Mouse (Mus musculus): ENCODE measurements at regions not wholly inside any gene's neighbourhood (a gene's known extent, or its start where the extent isn't known, plus 50 kb on each side); places are given as distances from the start of the nearest gene placed in this dataset.
A peak's percentile ranks its signal among the peaks of the same experiment; 100 is the strongest.
"Not testable (repeated sequence)": the region's sequence is repeated elsewhere in the genome, so short reads cannot be mapped to it uniquely, and the experiment has no call there.

DNA sequence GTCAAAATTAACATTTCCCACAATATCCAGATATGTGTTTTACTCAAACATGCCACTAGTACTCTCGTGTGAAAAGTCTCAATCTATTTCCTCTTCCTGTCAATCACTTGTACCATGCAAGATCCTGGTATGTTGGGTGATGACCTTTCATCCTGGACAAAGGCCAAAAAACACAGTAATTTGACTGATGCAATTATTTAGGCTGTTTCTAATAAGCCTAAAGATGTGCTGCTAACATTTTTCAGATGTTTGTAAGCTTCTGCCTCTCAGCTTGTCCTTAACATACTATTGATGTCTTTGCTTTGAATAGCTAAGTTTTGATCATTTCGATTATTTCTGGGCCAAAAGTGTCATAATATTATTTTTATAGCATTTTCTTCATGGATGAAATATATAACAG is 418.4 kb upstream of the Arrdc4 start:
- H3K9ac ChIP-seq, result no peak overlapping the region
- H3K4me3 ChIP-seq, result no peak overlapping the region
- 44% methylated on average over 2 of the region's 2 CpGs for WGBS
- ATAC-seq (ENCODE audit: low FRiP score), result no peak
- H3K4me2 ChIP-seq (replicated peaks), result no peak overlapping the region
- no peak overlapping the region for H3K27ac ChIP-seq
- H3K27me3 ChIP-seq, result no peaks in the 10 kb centered on the region
- no peaks in the 10 kb centered on the region for H3K9me3 ChIP-seq (replicated peaks)
- no peaks in the 10 kb centered on the region for H3K36me3 ChIP-seq
- no peaks in the 10 kb centered on the region for H3K4me1 ChIP-seq

DNA sequence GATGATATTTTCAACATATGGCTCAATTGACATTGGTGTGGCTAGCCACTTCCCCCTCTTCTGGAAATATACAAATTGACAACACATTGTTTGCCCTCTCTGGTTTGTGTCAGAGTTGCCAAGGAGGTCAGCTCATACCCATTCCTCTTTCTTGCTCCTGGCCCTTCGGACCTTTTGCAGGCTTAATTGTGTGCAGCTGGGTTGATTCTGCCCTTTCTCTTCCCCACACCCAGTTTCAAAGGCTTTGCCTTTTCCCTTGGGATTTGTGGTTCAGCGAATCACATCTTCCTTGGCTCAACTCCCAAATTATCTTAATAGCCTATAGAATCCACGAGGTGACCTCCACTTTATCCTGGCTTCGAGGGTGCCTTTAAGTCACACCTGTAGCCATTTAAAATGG is 412.9 kb upstream of the Arrdc4 start:
- H3K9me3 ChIP-seq (replicated peaks), result no peaks in the 10 kb centered on the region
- no peaks in the 10 kb centered on the region for H3K4me1 ChIP-seq
- H3K27ac ChIP-seq, result no peak overlapping the region
- no peak overlapping the region for H3K4me3 ChIP-seq
- WGBS, result 64% methylated on average over 4 of the region's 4 CpGs
- H3K9ac ChIP-seq, result no peak overlapping the region
- H3K4me2 ChIP-seq (replicated peaks), result no peak overlapping the region
- no peaks in the 10 kb centered on the region for H3K36me3 ChIP-seq
- no peaks in the 10 kb centered on the region for H3K27me3 ChIP-seq
- no peak for ATAC-seq (ENCODE audit: low FRiP score)

DNA sequence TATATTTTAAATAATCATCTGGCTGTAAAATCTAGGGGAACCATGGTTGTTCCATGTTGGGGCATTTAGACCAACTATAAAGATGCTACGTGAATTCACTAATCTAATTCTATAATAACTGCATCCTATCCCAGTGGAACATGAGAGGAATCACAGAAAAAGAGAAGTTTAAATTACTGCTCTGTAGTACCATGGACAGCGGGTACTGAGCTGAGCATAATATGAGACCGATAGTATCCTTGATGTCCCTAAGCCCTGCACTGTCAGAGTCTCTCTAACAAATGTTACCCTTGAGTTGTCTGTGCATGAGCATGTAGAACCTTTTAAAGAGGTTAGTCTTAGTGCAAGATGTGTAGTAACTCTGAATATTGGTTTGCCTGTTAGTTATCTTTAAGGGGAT is 393.3 kb upstream of the Arrdc4 start:
- Histone ChIP-seq H3K36me3 (no peaks in the 10 kb centered on the region), H3K9me3 (replicated peaks) (no peaks in the 10 kb centered on the region), H3K4me3 (no peak overlapping the region), H3K9ac (no peak overlapping the region), H3K27me3 (no peaks in the 10 kb centered on the region), H3K27ac (no peak overlapping the region), H3K4me2 (replicated peaks) (no peak overlapping the region), H3K4me1 (no peaks in the 10 kb centered on the region)
- WGBS, result 86% methylated on average over 3 of the region's 3 CpGs
- ATAC-seq (ENCODE audit: low FRiP score), result no peak

DNA sequence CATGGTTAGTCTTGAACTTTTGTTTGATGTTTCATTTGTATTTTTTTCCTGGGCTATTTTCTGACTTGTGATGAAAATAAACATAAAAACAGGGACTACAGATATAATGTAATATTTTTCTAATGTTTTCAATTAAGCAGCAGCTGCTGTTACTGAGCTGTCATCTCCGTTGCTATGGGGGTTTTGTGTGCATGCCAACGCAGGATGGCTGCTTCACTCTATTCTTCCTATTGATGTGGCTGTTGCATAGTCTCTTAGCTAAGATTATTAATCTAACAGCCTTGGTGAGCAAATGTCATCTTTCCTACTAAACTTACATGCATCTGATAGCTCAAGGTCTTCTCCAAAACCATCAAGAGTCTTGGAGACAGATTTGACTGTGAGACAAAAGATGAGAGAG is 384.4 kb upstream of the Arrdc4 start:
- no peak overlapping the region for H3K4me3 ChIP-seq
- no peaks in the 10 kb centered on the region for H3K36me3 ChIP-seq
- ATAC-seq (ENCODE audit: low FRiP score), result no peak
- H3K9ac ChIP-seq, result no peak overlapping the region
- H3K4me1 ChIP-seq, result no peaks in the 10 kb centered on the region
- no peak overlapping the region for H3K4me2 ChIP-seq (replicated peaks)
- no peaks in the 10 kb centered on the region for H3K27me3 ChIP-seq
- no peak overlapping the region for H3K27ac ChIP-seq
- H3K9me3 ChIP-seq (replicated peaks), result no peaks in the 10 kb centered on the region
- 84% methylated on average over 2 of the region's 2 CpGs for WGBS

- H3K27me3 ChIP-seq; H3K9ac ChIP-seq; H3K27ac ChIP-seq; H3K4me3 ChIP-seq; H3K9me3 ChIP-seq (replicated peaks); H3K36me3 ChIP-seq; H3K4me2 ChIP-seq (replicated peaks); H3K4me1 ChIP-seq; ATAC-seq (ENCODE audit: low FRiP score): not testable (repeated sequence)
- WGBS, result 79% methylated on average over 3 of the region's 4 CpGs
Measured at GRCm38 (mm10) chr7:69101770-69102169, 352.7 kb upstream of the Arrdc4 start.

GRCm38 (mm10) chr7:69097587-69098095 is 348.6 kb upstream of the Arrdc4 start:
- Histone ChIP-seq H3K9ac (no peak overlapping the region), H3K4me3 (no peak overlapping the region), H3K4me2 (replicated peaks) (no peak overlapping the region), H3K27ac (no peak overlapping the region), H3K27me3 (no peaks in the 10 kb centered on the region), H3K9me3 (replicated peaks) (no peaks in the 10 kb centered on the region), H3K4me1 (no peaks in the 10 kb centered on the region), H3K36me3 (no peaks in the 10 kb centered on the region)
- ATAC-seq (ENCODE audit: low FRiP score), result peak; percentile 67; the same call in 1 of the 2 replicates
- 53% methylated on average over 9 of the region's 9 CpGs for WGBS

- Histone ChIP-seq H3K9me3 (replicated peaks) (no peaks in the 10 kb centered on the region), H3K27ac (no peak overlapping the region), H3K4me2 (replicated peaks) (no peak overlapping the region), H3K36me3 (no peaks in the 10 kb centered on the region), H3K4me3 (no peak overlapping the region), H3K9ac (no peak overlapping the region), H3K27me3 (no peaks in the 10 kb centered on the region), H3K4me1 (no peaks in the 10 kb centered on the region)
- ATAC-seq (ENCODE audit: low FRiP score), result no peak
- WGBS, result 85% methylated on average over 7 of the region's 7 CpGs
Measured at GRCm38 (mm10) chr7:69074780-69075179, 325.7 kb upstream of the Arrdc4 start.

DNA sequence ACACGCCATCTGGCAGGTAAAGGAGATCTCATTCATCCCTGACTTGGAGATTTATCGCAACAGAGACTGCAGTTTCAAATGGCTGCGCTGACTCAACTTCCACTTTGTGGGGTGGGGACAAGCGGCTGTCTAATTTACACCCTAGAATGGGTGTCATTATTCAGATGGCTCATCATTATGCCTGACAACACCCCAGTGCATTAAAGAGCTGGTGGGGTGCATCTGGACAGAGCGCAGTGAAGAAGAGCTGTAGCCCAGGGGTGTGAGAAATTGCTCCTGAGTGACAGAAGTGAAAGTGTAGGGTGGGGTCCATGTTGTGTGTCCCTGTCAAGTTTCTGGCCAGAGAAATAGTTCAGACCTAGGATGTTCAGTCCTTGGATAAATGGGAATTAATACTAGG is 314.0 kb upstream of the Arrdc4 start:
- Histone ChIP-seq H3K27me3 (no peaks in the 10 kb centered on the region), H3K27ac (no peak overlapping the region), H3K4me1 (peaks cover 12% of the 10 kb centered on the region), H3K9me3 (replicated peaks) (no peaks in the 10 kb centered on the region), H3K4me2 (replicated peaks) (no peak overlapping the region), H3K9ac (no peak overlapping the region), H3K36me3 (no peaks in the 10 kb centered on the region), H3K4me3 (no peak overlapping the region)
- ATAC-seq (ENCODE audit: low FRiP score), result peak; percentile 57
- 77% methylated on average over 5 of the region's 5 CpGs for WGBS

GRCm38 (mm10) chr7:69062506-69062905 is 313.5 kb upstream of the Arrdc4 start:
- H3K4me1 ChIP-seq, result peaks cover 12% of the 10 kb centered on the region
- H3K27me3 ChIP-seq, result no peaks in the 10 kb centered on the region
- no peaks in the 10 kb centered on the region for H3K36me3 ChIP-seq
- no peak overlapping the region for H3K9ac ChIP-seq
- no peak overlapping the region for H3K4me2 ChIP-seq (replicated peaks)
- H3K9me3 ChIP-seq (replicated peaks), result no peaks in the 10 kb centered on the region
- ATAC-seq (ENCODE audit: low FRiP score), result peak; percentile 44
- 88% methylated on average over 7 of the region's 7 CpGs for WGBS
- H3K4me3 ChIP-seq, result no peak overlapping the region
- peak overlapping the region; percentile 23; the same call in 1 of the 2 replicates for H3K27ac ChIP-seq

- peak overlapping the region; percentile 23; the same call in 1 of the 2 replicates for H3K27ac ChIP-seq
- no peak overlapping the region for H3K9ac ChIP-seq
- H3K9me3 ChIP-seq (replicated peaks), result no peaks in the 10 kb centered on the region
- no peak overlapping the region for H3K4me2 ChIP-seq (replicated peaks)
- H3K36me3 ChIP-seq, result no peaks in the 10 kb centered on the region
- peaks cover 12% of the 10 kb centered on the region for H3K4me1 ChIP-seq
- no peak overlapping the region for H3K4me3 ChIP-seq
- H3K27me3 ChIP-seq, result no peaks in the 10 kb centered on the region
- WGBS, result 44% methylated on average over 8 of the region's 8 CpGs
- peak; percentile 91 for ATAC-seq (ENCODE audit: low FRiP score)
Measured at GRCm38 (mm10) chr7:69062094-69062493, 313.1 kb upstream of the Arrdc4 start.

DNA sequence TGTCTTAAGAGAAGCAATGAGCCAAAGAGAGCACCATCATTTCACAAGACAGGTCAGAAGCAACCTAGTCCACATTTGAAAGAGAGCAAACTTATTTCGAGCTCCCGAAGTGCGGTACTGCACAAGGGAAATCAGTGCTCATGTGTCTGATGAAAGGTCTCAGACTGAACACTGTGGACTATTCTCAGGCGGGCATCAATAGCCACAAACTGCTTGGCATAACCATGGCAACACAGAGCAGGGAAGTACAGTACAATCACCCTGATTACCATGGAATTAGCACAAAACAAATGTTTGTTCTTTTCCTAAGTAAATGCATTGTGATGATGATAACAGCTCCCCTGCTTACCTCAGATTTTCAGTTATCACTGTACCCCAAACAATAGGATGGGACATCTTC is 312.2 kb upstream of the Arrdc4 start:
- Histone ChIP-seq H3K27me3 (no peaks in the 10 kb centered on the region), H3K9me3 (replicated peaks) (no peaks in the 10 kb centered on the region), H3K4me3 (no peak overlapping the region), H3K4me1 (peaks cover 12% of the 10 kb centered on the region), H3K4me2 (replicated peaks) (no peak overlapping the region), H3K9ac (no peak overlapping the region), H3K36me3 (no peaks in the 10 kb centered on the region), H3K27ac (no peak overlapping the region)
- WGBS, result 72% methylated on average over 4 of the region's 4 CpGs
- ATAC-seq (ENCODE audit: low FRiP score), result peak; percentile 67

DNA sequence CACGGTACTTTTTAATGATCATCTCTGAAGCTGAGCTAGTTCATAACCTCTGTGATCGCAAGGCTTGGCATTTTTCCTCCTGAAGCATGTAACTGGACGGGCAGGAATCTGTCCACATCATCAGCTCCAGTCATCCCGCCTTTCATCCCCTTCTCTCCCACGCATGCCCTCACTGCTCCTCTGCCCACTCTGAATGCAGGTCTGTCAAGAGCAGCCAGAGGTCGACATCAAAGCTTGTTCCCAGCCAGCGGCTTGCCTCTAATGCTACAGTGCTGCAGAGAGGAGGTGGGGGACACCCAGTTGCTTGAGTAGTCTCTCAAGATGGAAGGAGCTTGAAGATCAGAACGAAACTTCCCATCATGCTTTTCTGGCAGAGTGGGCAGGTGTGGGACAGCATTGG is 267.5 kb upstream of the Arrdc4 start:
- Histone ChIP-seq H3K4me3 (no peak overlapping the region), H3K4me1 (no peaks in the 10 kb centered on the region), H3K27me3 (no peaks in the 10 kb centered on the region), H3K9ac (no peak overlapping the region), H3K36me3 (no peaks in the 10 kb centered on the region), H3K4me2 (replicated peaks) (no peak overlapping the region), H3K27ac (no peak overlapping the region), H3K9me3 (replicated peaks) (no peaks in the 10 kb centered on the region)
- ATAC-seq (ENCODE audit: low FRiP score), result no peak
- WGBS, result 41% methylated on average over 8 of the region's 8 CpGs

- H3K36me3 ChIP-seq, result no peaks in the 10 kb centered on the region
- no peaks in the 10 kb centered on the region for H3K9me3 ChIP-seq (replicated peaks)
- no peak overlapping the region for H3K4me3 ChIP-seq
- H3K4me2 ChIP-seq (replicated peaks), result no peak overlapping the region
- no peaks in the 10 kb centered on the region for H3K4me1 ChIP-seq
- no peak overlapping the region for H3K9ac ChIP-seq
- no peak overlapping the region for H3K27ac ChIP-seq
- ATAC-seq (ENCODE audit: low FRiP score), result no peak
- 86% methylated on average over 4 of the region's 4 CpGs for WGBS
- H3K27me3 ChIP-seq, result no peaks in the 10 kb centered on the region
Measured at GRCm38 (mm10) chr7:69015047-69015446, 266.0 kb upstream of the Arrdc4 start.
